Mouse (Mus musculus): ENCODE measurements at regions not wholly inside any gene's neighbourhood (a gene's known extent, or its start where the extent isn't known, plus 50 kb on each side); places are given as distances from the start of the nearest gene placed in this dataset.

DNA sequence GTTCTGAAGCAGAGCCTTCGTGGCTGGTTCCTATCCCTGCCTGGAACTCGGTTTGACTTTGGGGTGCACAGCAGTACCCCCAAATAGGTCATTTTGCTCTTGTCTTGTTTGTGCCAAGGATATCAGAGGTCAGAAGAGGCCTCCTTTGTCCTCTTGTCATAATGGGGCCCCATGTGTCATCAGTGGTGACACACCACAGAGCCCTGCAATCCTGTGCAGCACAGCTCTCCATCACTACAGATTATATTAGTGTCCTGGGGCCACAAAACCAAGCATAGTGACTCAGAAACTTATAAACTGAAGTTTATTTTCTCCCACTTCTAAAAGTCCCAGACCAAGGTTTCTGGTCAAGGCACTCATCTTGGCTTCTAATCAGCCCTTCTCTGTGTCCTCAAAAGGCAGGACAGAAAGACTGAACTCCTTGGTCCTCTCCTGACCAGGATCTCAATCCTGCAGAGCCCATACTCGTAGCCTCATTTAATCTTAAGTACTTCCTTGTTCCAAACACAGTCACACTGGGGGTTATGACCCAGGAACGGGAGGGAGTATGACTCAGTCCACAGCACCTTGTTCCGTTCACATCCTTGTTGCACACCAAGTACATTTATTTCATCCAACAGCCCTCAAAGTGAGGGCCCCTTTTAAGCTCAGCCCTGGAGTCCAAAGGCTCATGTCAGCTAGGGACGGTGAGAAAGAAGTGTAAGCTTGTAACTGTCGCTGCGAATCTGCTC is 63.2 kb upstream of the Sox13 start:
- Histone ChIP-seq H3K27ac (replicated peaks; ENCODE audit: insufficient read depth, low read depth, low read length) (no peak overlapping the region), H3K27me3 (ENCODE audit: control insufficient read depth, insufficient read depth, low read length) (no peaks in the 10 kb centered on the region), H3K4me3 (ENCODE audit: insufficient read depth, low read depth, low read length) (no peak overlapping the region), H3K79me2 (ENCODE audit: control insufficient read depth, insufficient read depth, low read length) (no peaks in the 10 kb centered on the region), H3K4me1 (ENCODE audit: control insufficient read depth, insufficient read depth, low read length) (no peaks in the 10 kb centered on the region), H3K9ac (ENCODE audit: low read depth, low read length) (no peak overlapping the region), H3K36me3 (ENCODE audit: control insufficient read depth, insufficient read depth, low read length) (no peaks in the 10 kb centered on the region)
- WGBS = 76% methylated on average over 8 of the region's 8 CpGs
- TF ChIP-seq POLR2A (IDR thresholded peaks at IDR 0.05; ENCODE audit: extremely low read depth, insufficient read depth, low read length) = no peak
- no peak for TF ChIP-seq CTCF (IDR thresholded peaks at IDR 0.05; ENCODE audit: low read depth, low read length)
- no peak for DNase-seq (ENCODE audit: extremely low read depth, low read depth, low spot score)

- Histone ChIP-seq H3K27ac (replicated peaks; ENCODE audit: insufficient read depth, low read depth, low read length) (no peak overlapping the region), H3K4me1 (ENCODE audit: control insufficient read depth, insufficient read depth, low read length) (no peaks in the 10 kb centered on the region), H3K4me3 (ENCODE audit: insufficient read depth, low read depth, low read length) (no peak overlapping the region), H3K9ac (ENCODE audit: low read depth, low read length) (no peak overlapping the region), H3K79me2 (ENCODE audit: control insufficient read depth, insufficient read depth, low read length) (no peaks in the 10 kb centered on the region), H3K27me3 (ENCODE audit: control insufficient read depth, insufficient read depth, low read length) (no peaks in the 10 kb centered on the region), H3K36me3 (ENCODE audit: control insufficient read depth, insufficient read depth, low read length) (no peaks in the 10 kb centered on the region)
- TF ChIP-seq POLR2A (IDR thresholded peaks at IDR 0.05; ENCODE audit: extremely low read depth, insufficient read depth, low read length) (no peak), CTCF (IDR thresholded peaks at IDR 0.05; ENCODE audit: low read depth, low read length) (no peak)
- no peak for DNase-seq (ENCODE audit: extremely low read depth, low read depth, low spot score)
- WGBS = 56% methylated on average over 10 of the region's 10 CpGs
Measured at GRCm38 (mm10) chr1:133486370-133486769, 62.2 kb upstream of the Sox13 start.

GRCm38 (mm10) chr1:133482891-133483290 is 58.7 kb upstream of the Sox13 start:
- Histone ChIP-seq H3K4me3 (ENCODE audit: insufficient read depth, low read depth, low read length) (no peak overlapping the region), H3K27ac (replicated peaks; ENCODE audit: insufficient read depth, low read depth, low read length) (no peak overlapping the region), H3K27me3 (ENCODE audit: control insufficient read depth, insufficient read depth, low read length) (no peaks in the 10 kb centered on the region), H3K9ac (ENCODE audit: low read depth, low read length) (no peak overlapping the region), H3K4me1 (ENCODE audit: control insufficient read depth, insufficient read depth, low read length) (no peaks in the 10 kb centered on the region), H3K79me2 (ENCODE audit: control insufficient read depth, insufficient read depth, low read length) (no peaks in the 10 kb centered on the region), H3K36me3 (ENCODE audit: control insufficient read depth, insufficient read depth, low read length) (no peaks in the 10 kb centered on the region)
- DNase-seq (ENCODE audit: extremely low read depth, low read depth, low spot score) = no peak
- TF ChIP-seq CTCF (IDR thresholded peaks at IDR 0.05; ENCODE audit: low read depth, low read length) = no peak
- no peak for TF ChIP-seq POLR2A (IDR thresholded peaks at IDR 0.05; ENCODE audit: extremely low read depth, insufficient read depth, low read length)
- WGBS = 79% methylated on average over 5 of the region's 5 CpGs

DNA sequence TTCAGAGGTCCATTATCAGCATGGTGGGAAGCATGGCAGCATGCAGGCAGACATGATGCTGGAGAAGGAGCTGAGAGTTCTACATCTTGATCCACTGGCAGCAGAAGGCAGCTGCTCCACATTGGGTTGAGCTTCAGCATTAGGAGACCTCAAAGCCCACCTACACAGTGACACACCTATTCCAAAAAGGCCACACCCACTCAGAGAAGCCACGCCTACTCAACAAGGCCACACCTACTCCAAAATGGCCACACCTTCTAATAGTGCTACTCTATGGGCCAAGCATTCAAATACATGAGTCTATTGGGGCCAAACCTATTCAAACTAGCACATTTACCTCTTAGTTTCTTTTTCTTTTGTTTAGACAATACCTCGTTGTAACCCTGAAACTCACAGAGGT is 50.4 kb upstream of the Sox13 start:
- Histone ChIP-seq H3K4me1 (ENCODE audit: control insufficient read depth, insufficient read depth, low read length) (no peaks in the 10 kb centered on the region), H3K27me3 (ENCODE audit: control insufficient read depth, insufficient read depth, low read length) (no peaks in the 10 kb centered on the region), H3K4me3 (ENCODE audit: insufficient read depth, low read depth, low read length) (no peak overlapping the region), H3K27ac (replicated peaks; ENCODE audit: insufficient read depth, low read depth, low read length) (no peak overlapping the region), H3K79me2 (ENCODE audit: control insufficient read depth, insufficient read depth, low read length) (no peaks in the 10 kb centered on the region), H3K36me3 (ENCODE audit: control insufficient read depth, insufficient read depth, low read length) (no peaks in the 10 kb centered on the region), H3K9ac (ENCODE audit: low read depth, low read length) (no peak overlapping the region)
- 78% methylated on average over 2 of the region's 2 CpGs for WGBS
- TF ChIP-seq CTCF (IDR thresholded peaks at IDR 0.05; ENCODE audit: low read depth, low read length) (no peak), POLR2A (IDR thresholded peaks at IDR 0.05; ENCODE audit: extremely low read depth, insufficient read depth, low read length) (no peak)
- no peak for DNase-seq (ENCODE audit: extremely low read depth, low read depth, low spot score)
